Mouse (Mus musculus): Measurements from ENCODE around the gene Dnajc25. TPM values are rescaled to one million over a fixed set of nuclear protein-coding genes. Genes with fewer than 3 reads are reported as not detected.

Gene Dnajc25
- polyA plus RNA-seq (2014; fragmentation: Nextera tagmentation; extraction: Ambion mirVana) = 4.9 and 6.5 TPM in 2 replicates

DNA sequence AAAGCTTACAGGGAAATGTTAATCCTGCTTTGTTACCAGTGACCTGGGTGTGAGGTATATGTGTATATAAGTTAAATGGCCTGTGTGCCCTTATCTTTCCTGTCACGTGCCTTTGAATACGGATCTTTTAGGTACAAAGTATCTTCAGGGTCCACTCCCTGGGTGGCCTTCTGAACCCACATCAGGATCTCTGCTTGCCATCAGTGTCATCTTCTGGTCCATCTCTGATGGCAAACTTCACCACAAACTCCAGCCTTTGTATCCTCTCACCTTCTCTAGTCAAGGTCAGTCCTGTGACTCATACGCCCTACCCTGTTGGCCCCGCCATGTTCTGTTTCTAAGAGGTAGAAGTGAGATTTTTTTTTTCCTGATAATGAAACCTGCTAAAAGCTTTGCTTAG lies at the start of gene Dnajc25:
Gene Dnajc25, plus strand, starts transcription at position 301 of the 400 bp plus-strand sequence.
- Histone ChIP-seq H3K4me3 (ENCODE audit: low read depth, low read length) (no peak within 1 kb of the TSS), H3K4me2 (ENCODE audit: low read length) (no peak within 1 kb of the TSS), H3K27ac (ENCODE audit: low read depth, low read length) (no peak within 1 kb of the TSS), H3K9ac (ENCODE audit: low read length) (no peak within 1 kb of the TSS), H3K27me3 (replicated peaks; ENCODE audit: control insufficient read depth, insufficient read depth, low read length) (no peaks in the 10 kb centered on the region), H3K9me3 (replicated peaks; ENCODE audit: control insufficient read depth, low read length) (no peaks in the 10 kb centered on the region), H3K36me3 (ENCODE audit: control insufficient read depth, insufficient read depth, low read length) (no peaks in the 10 kb centered on the region), H3K4me1 (ENCODE audit: control insufficient read depth, insufficient read depth, low read length) (no peaks in the 10 kb centered on the region)
- DNase-seq (ENCODE audit: low spot score) (no peak), ATAC-seq (no peak)
- 94% methylated on average over 4 of the region's 4 CpGs for WGBS

DNA sequence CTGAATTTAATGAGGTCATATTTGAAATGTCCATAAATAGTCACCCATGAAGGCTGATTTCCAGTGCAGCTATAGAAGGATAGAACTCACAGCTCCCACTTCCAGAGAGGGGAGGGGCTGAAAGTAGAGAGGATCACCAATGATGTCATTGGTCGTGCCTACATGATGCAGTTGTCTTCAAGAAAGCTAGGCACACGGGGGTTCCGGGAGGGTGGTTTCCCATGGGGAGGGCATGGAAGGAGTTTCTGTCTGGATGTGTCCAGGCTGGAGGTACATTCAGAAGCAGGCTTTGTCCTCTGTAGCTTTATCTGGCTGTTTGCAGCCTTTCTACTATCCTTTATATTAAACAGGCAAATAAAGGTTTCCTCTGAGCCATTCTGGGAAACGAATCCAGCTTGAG lies 46.5 kb upstream of the Dnajc25 start:
- H3K4me3 ChIP-seq (ENCODE audit: low read depth, low read length) = no peak overlapping the region
- no peaks in the 10 kb centered on the region for H3K9me3 ChIP-seq (replicated peaks; ENCODE audit: control insufficient read depth, low read length)
- ATAC-seq = no peak
- H3K27me3 ChIP-seq (replicated peaks; ENCODE audit: control insufficient read depth, insufficient read depth, low read length) = no peaks in the 10 kb centered on the region
- H3K4me1 ChIP-seq (ENCODE audit: control insufficient read depth, insufficient read depth, low read length) = no peaks in the 10 kb centered on the region
- no peak for DNase-seq (ENCODE audit: low spot score)
- H3K4me2 ChIP-seq (ENCODE audit: low read length) = no peak overlapping the region
- no peaks in the 10 kb centered on the region for H3K36me3 ChIP-seq (ENCODE audit: control insufficient read depth, insufficient read depth, low read length)
- WGBS = 84% methylated on average over 4 of the region's 4 CpGs
- H3K9ac ChIP-seq (ENCODE audit: low read length) = no peak overlapping the region
- H3K27ac ChIP-seq (ENCODE audit: low read depth, low read length) = no peak overlapping the region

GRCm38 (mm10) chr4:58952630-58953029 lies 42.2 kb upstream of the Dnajc25 start:
- H3K4me2 ChIP-seq (ENCODE audit: low read length) = no peak overlapping the region
- no peak for DNase-seq (ENCODE audit: low spot score)
- no peak for ATAC-seq

GRCm38 (mm10) chr4:58961719-58962118 lies 33.1 kb upstream of the Dnajc25 start:
- Histone ChIP-seq H3K27ac (ENCODE audit: low read depth, low read length) (no peak overlapping the region), H3K9ac (ENCODE audit: low read length) (no peak overlapping the region), H3K4me1 (ENCODE audit: control insufficient read depth, insufficient read depth, low read length) (no peaks in the 10 kb centered on the region), H3K9me3 (replicated peaks; ENCODE audit: control insufficient read depth, low read length) (no peaks in the 10 kb centered on the region), H3K4me3 (ENCODE audit: low read depth, low read length) (no peak overlapping the region), H3K36me3 (ENCODE audit: control insufficient read depth, insufficient read depth, low read length) (peaks cover 4% of the 10 kb centered on the region; the same call in 1 of the 2 replicates), H3K27me3 (replicated peaks; ENCODE audit: control insufficient read depth, insufficient read depth, low read length) (no peaks in the 10 kb centered on the region), H3K4me2 (ENCODE audit: low read length) (no peak overlapping the region)
- DNase-seq (ENCODE audit: low spot score) = no peak
- 95% methylated on average over 15 of the region's 15 CpGs for WGBS
- ATAC-seq = no peak

More at GRCm38 (mm10) chr4:58952630-58953029, 42.2 kb upstream of the Dnajc25 start:
- 94% methylated on average over 11 of the region's 11 CpGs for WGBS
- no peak overlapping the region for H3K27ac ChIP-seq (ENCODE audit: low read depth, low read length)
- H3K9me3 ChIP-seq (replicated peaks; ENCODE audit: control insufficient read depth, low read length) = no peaks in the 10 kb centered on the region
- peaks cover 5% of the 10 kb centered on the region; the same call in 1 of the 2 replicates for H3K36me3 ChIP-seq (ENCODE audit: control insufficient read depth, insufficient read depth, low read length)
- H3K4me1 ChIP-seq (ENCODE audit: control insufficient read depth, insufficient read depth, low read length) = no peaks in the 10 kb centered on the region
- no peak overlapping the region for H3K4me3 ChIP-seq (ENCODE audit: low read depth, low read length)
- H3K9ac ChIP-seq (ENCODE audit: low read length) = no peak overlapping the region
- H3K27me3 ChIP-seq (replicated peaks; ENCODE audit: control insufficient read depth, insufficient read depth, low read length) = no peaks in the 10 kb centered on the region

- H3K27ac ChIP-seq (ENCODE audit: low read depth, low read length) = no peak overlapping the region
- no peak for ATAC-seq
- no peaks in the 10 kb centered on the region for H3K9me3 ChIP-seq (replicated peaks; ENCODE audit: control insufficient read depth, low read length)
- no peak overlapping the region for H3K4me2 ChIP-seq (ENCODE audit: low read length)
- DNase-seq (ENCODE audit: low spot score) = no peak
- H3K9ac ChIP-seq (ENCODE audit: low read length) = no peak overlapping the region
- no peaks in the 10 kb centered on the region for H3K27me3 ChIP-seq (replicated peaks; ENCODE audit: control insufficient read depth, insufficient read depth, low read length)
- no peaks in the 10 kb centered on the region for H3K36me3 ChIP-seq (ENCODE audit: control insufficient read depth, insufficient read depth, low read length)
- 96% methylated on average over 4 of the region's 4 CpGs for WGBS
- H3K4me1 ChIP-seq (ENCODE audit: control insufficient read depth, insufficient read depth, low read length) = no peaks in the 10 kb centered on the region
- no peak overlapping the region for H3K4me3 ChIP-seq (ENCODE audit: low read depth, low read length)
Observed at GRCm38 (mm10) chr4:58963271-58963670, 31.6 kb upstream of the Dnajc25 start.

DNA sequence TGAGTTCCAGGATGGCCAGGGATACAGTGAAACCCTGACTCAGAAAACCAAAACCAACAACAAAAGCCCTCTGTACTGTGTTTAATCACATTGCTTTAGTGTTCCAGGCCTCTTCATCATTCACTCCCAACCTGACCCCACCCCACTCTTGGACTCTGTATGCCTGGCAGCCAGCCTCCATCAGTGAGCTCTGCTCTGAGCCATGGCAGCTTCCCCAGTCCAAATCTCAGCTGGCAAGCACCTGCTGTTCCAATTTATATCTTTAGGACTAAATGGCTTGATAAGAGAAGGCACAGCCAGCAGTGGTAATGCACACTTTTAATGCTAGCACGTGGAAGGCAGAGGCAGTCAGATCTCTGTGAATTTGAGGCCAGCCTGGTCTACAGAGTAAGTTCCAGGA lies 29.7 kb upstream of the Dnajc25 start:
- H3K27ac ChIP-seq (ENCODE audit: low read depth, low read length) = no peak overlapping the region
- H3K36me3 ChIP-seq (ENCODE audit: control insufficient read depth, insufficient read depth, low read length) = no peaks in the 10 kb centered on the region
- no peaks in the 10 kb centered on the region for H3K27me3 ChIP-seq (replicated peaks; ENCODE audit: control insufficient read depth, insufficient read depth, low read length)

DNA sequence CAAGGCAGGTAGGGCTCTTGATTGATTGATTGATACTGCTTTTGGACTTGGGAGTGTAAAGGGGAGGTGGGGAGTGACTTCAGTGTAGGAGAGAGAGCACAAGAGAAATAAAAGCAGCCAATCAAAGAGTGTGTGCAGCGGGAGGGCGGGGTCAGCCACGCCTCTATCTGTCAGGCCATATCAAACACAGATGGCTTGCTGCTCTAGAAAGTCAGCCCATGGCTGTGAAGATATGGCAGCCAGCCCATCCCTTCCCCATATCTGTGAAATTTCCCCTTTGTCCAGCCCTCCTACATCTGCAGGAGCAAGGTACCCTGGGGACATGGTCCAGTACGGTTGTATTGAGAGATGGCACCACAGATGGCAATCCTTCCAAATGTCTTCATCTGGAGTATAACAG lies 24.2 kb upstream of the Dnajc25 start:
- Histone ChIP-seq H3K27ac (ENCODE audit: low read depth, low read length) (no peak overlapping the region), H3K36me3 (ENCODE audit: control insufficient read depth, insufficient read depth, low read length) (no peaks in the 10 kb centered on the region), H3K4me2 (ENCODE audit: low read length) (no peak overlapping the region), H3K27me3 (replicated peaks; ENCODE audit: control insufficient read depth, insufficient read depth, low read length) (no peaks in the 10 kb centered on the region), H3K9ac (ENCODE audit: low read length) (no peak overlapping the region), H3K4me3 (ENCODE audit: low read depth, low read length) (no peak overlapping the region), H3K9me3 (replicated peaks; ENCODE audit: control insufficient read depth, low read length) (no peaks in the 10 kb centered on the region), H3K4me1 (ENCODE audit: control insufficient read depth, insufficient read depth, low read length) (no peaks in the 10 kb centered on the region)
- 88% methylated on average over 4 of the region's 4 CpGs for WGBS
- DNase-seq (ENCODE audit: low spot score) (no peak), ATAC-seq (no peak)

More for the DNA sequence above, 29.7 kb upstream of the Dnajc25 start:
- Histone ChIP-seq H3K4me3 (ENCODE audit: low read depth, low read length) (no peak overlapping the region), H3K9ac (ENCODE audit: low read length) (no peak overlapping the region), H3K4me1 (ENCODE audit: control insufficient read depth, insufficient read depth, low read length) (no peaks in the 10 kb centered on the region), H3K4me2 (ENCODE audit: low read length) (no peak overlapping the region), H3K9me3 (replicated peaks; ENCODE audit: control insufficient read depth, low read length) (no peaks in the 10 kb centered on the region)
- DNase-seq (ENCODE audit: low spot score) (no peak), ATAC-seq (no peak)
- 83% methylated on average over 1 of the region's 1 CpGs for WGBS

GRCm38 (mm10) chr4:58975711-58976110 lies 19.2 kb upstream of the Dnajc25 start:
- Histone ChIP-seq H3K36me3 (ENCODE audit: control insufficient read depth, insufficient read depth, low read length) (no peaks in the 10 kb centered on the region), H3K27ac (ENCODE audit: low read depth, low read length) (no peak overlapping the region), H3K4me1 (ENCODE audit: control insufficient read depth, insufficient read depth, low read length) (no peaks in the 10 kb centered on the region), H3K9me3 (replicated peaks; ENCODE audit: control insufficient read depth, low read length) (no peaks in the 10 kb centered on the region), H3K9ac (ENCODE audit: low read length) (no peak overlapping the region), H3K4me3 (ENCODE audit: low read depth, low read length) (no peak overlapping the region), H3K4me2 (ENCODE audit: low read length) (no peak overlapping the region), H3K27me3 (replicated peaks; ENCODE audit: control insufficient read depth, insufficient read depth, low read length) (no peaks in the 10 kb centered on the region)
- no peak for DNase-seq (ENCODE audit: low spot score)
- WGBS = 76% methylated on average over 5 of the region's 5 CpGs
- ATAC-seq = no peak

- Histone ChIP-seq H3K4me2 (ENCODE audit: low read length) (no peak overlapping the region), H3K36me3 (ENCODE audit: control insufficient read depth, insufficient read depth, low read length) (no peaks in the 10 kb centered on the region), H3K4me1 (ENCODE audit: control insufficient read depth, insufficient read depth, low read length) (0 out of 2 replicates have a peak, but pooled peaks cover under 1% of the 10 kb centered on the region), H3K9ac (ENCODE audit: low read length) (no peak overlapping the region), H3K4me3 (ENCODE audit: low read depth, low read length) (no peak overlapping the region), H3K27me3 (replicated peaks; ENCODE audit: control insufficient read depth, insufficient read depth, low read length) (no peaks in the 10 kb centered on the region), H3K9me3 (replicated peaks; ENCODE audit: control insufficient read depth, low read length) (no peaks in the 10 kb centered on the region), H3K27ac (ENCODE audit: low read depth, low read length) (no peak overlapping the region)
- ATAC-seq (0 out of 2 replicates have a peak, but pooled peaks have one; percentile 27), DNase-seq (ENCODE audit: low spot score) (no peak)
- 74% methylated on average over 6 of the region's 6 CpGs for WGBS
Observed at GRCm38 (mm10) chr4:58981421-58981820, 13.4 kb upstream of the Dnajc25 start.
